In genomic region chr16:44545153-44545552, GRCm38 (mm10) we compare ENCODE assay signal across 16 mouse cellular contexts. TPM values are rescaled to one million over a fixed set of nuclear protein-coding genes. Genes with fewer than 3 reads are reported as not detected.
A peak's percentile ranks its signal among the peaks of the same experiment; 100 is the strongest.
DNase-seq lines count a peak whose midpoint lies in the region; ATAC-seq lines count a peak whose summit lies in the region.
"Had no signal": no experiment of that assay in that cellular context is flagged by ENCODE, and none has a peak within 500 bp of the region (broad histone marks: within the 10 kb centered on the region; RNA-seq: fewer than 3 reads in every experiment).

No protein-coding gene starts in this region.

- peak overlapping the region; percentile 15; the same call in 1 of the 2 replicates for H3K27ac ChIP-seq in lung, embryonic 15.5 days
- H3K27ac ChIP-seq in hindbrain, embryonic 11.5 days (ENCODE audit: low read depth, low read length): no peak overlapping the region
- peak overlapping the region; percentile 64 for H3K27ac ChIP-seq in limb, embryonic 15.5 days
- H3K27ac ChIP-seq in neural tube, embryonic 15.5 days (replicated peaks): no peak overlapping the region
- H3K27ac ChIP-seq: limb, embryonic 12.5 days; stomach, postnatal 0 days had no signal

- H3K4me2 ChIP-seq in lung, embryonic 15.5 days: no peak overlapping the region
- H3K4me2 ChIP-seq in hindbrain, embryonic 11.5 days (replicated peaks; ENCODE audit: low read depth, low read length): no peak overlapping the region; the same call in 1 of the 2 replicates
- H3K4me2 ChIP-seq in limb, embryonic 15.5 days: no peak overlapping the region
- peak overlapping the region; percentile 11; the same call in 1 of the 2 replicates for H3K4me2 ChIP-seq in neural tube, embryonic 15.5 days
- H3K4me2 ChIP-seq: limb, embryonic 12.5 days had no signal

- no peak for ATAC-seq in lung, embryonic 15.5 days (ENCODE audit: borderline replicate concordance, extremely low read depth, low FRiP score, low TSS enrichment)
- ATAC-seq in hindbrain, embryonic 11.5 days (ENCODE audit: low FRiP score): peak; percentile 17
- ATAC-seq in limb, embryonic 15.5 days (ENCODE audit: insufficient number of reproducible peaks, low FRiP score, low TSS enrichment, low read depth): no peak
- ATAC-seq in neural tube, embryonic 15.5 days (ENCODE audit: low FRiP score): no peak
- ATAC-seq: intestine, postnatal 0 days had no signal

- H3K4me1 ChIP-seq in lung, embryonic 15.5 days: peaks cover 74% of the 10 kb centered on the region
- H3K4me1 ChIP-seq in hindbrain, embryonic 11.5 days (replicated peaks; ENCODE audit: control insufficient read depth, insufficient read depth, low read length): peaks cover 30% of the 10 kb centered on the region
- peaks cover 86% of the 10 kb centered on the region for H3K4me1 ChIP-seq in limb, embryonic 15.5 days
- peaks cover 52% of the 10 kb centered on the region for H3K4me1 ChIP-seq in neural tube, embryonic 15.5 days

- H3K36me3 ChIP-seq in lung, embryonic 15.5 days: no peaks in the 10 kb centered on the region
- no peaks in the 10 kb centered on the region for H3K36me3 ChIP-seq in hindbrain, embryonic 11.5 days (ENCODE audit: control insufficient read depth, insufficient read depth, low read length)
- peaks cover 23% of the 10 kb centered on the region for H3K36me3 ChIP-seq in limb, embryonic 15.5 days
- no peaks in the 10 kb centered on the region for H3K36me3 ChIP-seq in neural tube, embryonic 15.5 days

- 45% methylated on average over 7 of the region's 7 CpGs for WGBS in lung, embryonic 15.5 days
- WGBS in hindbrain, embryonic 11.5 days: 21% methylated on average over 7 of the region's 7 CpGs
- 20% methylated on average over 7 of the region's 7 CpGs for WGBS in limb, embryonic 15.5 days
- WGBS in neural tube, embryonic 15.5 days: 13% methylated on average over 7 of the region's 7 CpGs

- no peak overlapping the region for H3K4me3 ChIP-seq in lung, embryonic 15.5 days
- H3K4me3 ChIP-seq in hindbrain, embryonic 11.5 days (ENCODE audit: low read depth, low read length): no peak overlapping the region
- H3K4me3 ChIP-seq in limb, embryonic 15.5 days: no peak overlapping the region
- H3K4me3 ChIP-seq in neural tube, embryonic 15.5 days (replicated peaks): no peak overlapping the region
- H3K4me3 ChIP-seq: limb, embryonic 12.5 days; myocyte had no signal

- H3K9me3 ChIP-seq in lung, embryonic 15.5 days: no peaks in the 10 kb centered on the region
- no peaks in the 10 kb centered on the region for H3K9me3 ChIP-seq in hindbrain, embryonic 11.5 days (ENCODE audit: control insufficient read depth, low read length)
- H3K9me3 ChIP-seq in limb, embryonic 15.5 days: no peaks in the 10 kb centered on the region
- no peaks in the 10 kb centered on the region for H3K9me3 ChIP-seq in neural tube, embryonic 15.5 days (replicated peaks)
- H3K9me3 ChIP-seq: limb, embryonic 12.5 days had no signal

- no peak for DNase-seq in lung, postnatal 4 days
- no peak for DNase-seq in hindbrain, embryonic 11.5 days (ENCODE audit: low spot score)
- DNase-seq in heart, adult 9 months (ENCODE audit: low spot score in 2 of 2): no peak
- DNase-seq in kidney, adult 11 months: no peak
- DNase-seq: gastrocnemius, postnatal 25 days; kidney, postnatal 4 days; layer of hippocampus, postnatal 36 days; lung, postnatal 36 days had no signal

- H3K27me3 ChIP-seq in lung, embryonic 15.5 days: no peaks in the 10 kb centered on the region
- no peaks in the 10 kb centered on the region for H3K27me3 ChIP-seq in hindbrain, embryonic 11.5 days (ENCODE audit: control insufficient read depth, insufficient read depth, low read length)
- no peaks in the 10 kb centered on the region for H3K27me3 ChIP-seq in limb, embryonic 15.5 days
- no peaks in the 10 kb centered on the region for H3K27me3 ChIP-seq in neural tube, embryonic 15.5 days (replicated peaks)
- H3K27me3 ChIP-seq: CH12.LX; limb, embryonic 12.5 days had no signal

- H3K9ac ChIP-seq in lung, embryonic 15.5 days: no peak overlapping the region
- H3K9ac ChIP-seq in hindbrain, embryonic 11.5 days (ENCODE audit: low read depth, low read length): no peak overlapping the region
- no peak overlapping the region for H3K9ac ChIP-seq in limb, embryonic 15.5 days
- no peak overlapping the region for H3K9ac ChIP-seq in neural tube, embryonic 15.5 days (replicated peaks)
- H3K9ac ChIP-seq: limb, embryonic 12.5 days had no signal

RNA-seq across cellular contexts. Expression of gene Boc, which starts 13.5 kb away (rescaled TPM):
- polyA plus RNA-seq in lung, embryonic 15.5 days (2015; fragmentation: Nextera tagmentation; extraction: Ambion mirVana): 29.2 and 29.9 TPM in 2 replicates
- 34.3 and 41.7 TPM in 2 replicates for polyA plus RNA-seq in hindbrain, embryonic 11.5 days (2014; fragmentation: Nextera tagmentation; extraction: Ambion mirVana)
- polyA plus RNA-seq in limb, embryonic 15.5 days (2015; fragmentation: Nextera tagmentation; extraction: Ambion mirVana): 56.1 and 57.6 TPM in 2 replicates
- 6.9 and 8.1 TPM in 2 replicates for polyA plus RNA-seq in neural tube, embryonic 15.5 days (2015; fragmentation: Nextera tagmentation; extraction: Ambion mirVana)

Comparison
In these comparisons a context has a peak if more than half of its experiments do, and no peak if none do; other contexts are left out.
1. H3K27ac ChIP-seq: peak in lung, embryonic 15.5 days (single experiment) and limb, embryonic 15.5 days (single experiment); none in hindbrain, embryonic 11.5 days (single experiment) and neural tube, embryonic 15.5 days (single experiment).